Mouse (Mus musculus) testis, adult 2 months (tissue): ENCODE data around the gene Elovl6. TPM values are rescaled to one million over a fixed set of nuclear protein-coding genes. Genes with fewer than 3 reads are reported as not detected.

Source experiments
- H3K27ac ChIP-seq: fragments of 200-500 bp; 2 replicates; pipeline ENCODE4 v1.5.1; 2012; ENCODE audit warnings: low read depth, low read length; ENCODE audit not compliant: control insufficient read depth, insufficient read depth
- H3K27me3 ChIP-seq: fragments of 200-500 bp; 2 replicates; pipeline ENCODE4 v1.6.1; 2012; ENCODE audit warnings: mild to moderate bottlenecking, low read length, moderate library complexity; ENCODE audit not compliant: control insufficient read depth, insufficient read depth
- H3K36me3 ChIP-seq: fragments of 200-500 bp; 2 replicates; pipeline ENCODE4 v1.6.1; 2012; ENCODE audit warnings: mild to moderate bottlenecking, low read length; ENCODE audit not compliant: control insufficient read depth, insufficient read depth
- H3K4me1 ChIP-seq: fragments of 200-500 bp; 2 replicates; pipeline ENCODE4 v1.6.1; 2012; ENCODE audit warnings: low read length; ENCODE audit not compliant: control insufficient read depth, insufficient read depth
- H3K4me3 ChIP-seq: fragments of 200-500 bp; 2 replicates; pipeline ENCODE4 v1.5.1; 2012; ENCODE audit warnings: low read depth, mild to moderate bottlenecking, low read length, moderate library complexity, mixed read lengths; ENCODE audit not compliant: control insufficient read depth
- CTCF ChIP-seq: fragments of 200-500 bp; IDR thresholded peaks from 2 replicates; pipeline ENCODE4 v1.5.1; 2012; ENCODE audit warnings: low read depth, mild to moderate bottlenecking, inconsistent platforms, low read length, moderate library complexity; ENCODE audit not compliant: control insufficient read depth, insufficient read depth, insufficient replicate concordance
- POLR2A ChIP-seq: fragments of 200-500 bp; IDR thresholded peaks from 2 replicates; pipeline ENCODE4 v1.6.1; 2012; ENCODE audit warnings: low read depth, mild to moderate bottlenecking, inconsistent platforms, low read length, moderate library complexity; ENCODE audit not compliant: control insufficient read depth
- polyA plus RNA-seq: library from polyadenylated mRNA; depleted of rRNA; stranded (reverse); fragments of >200 nt; gene quantifications from 2 replicates; pipeline ENCODE4 v1.2.3, GENCODE M21; 2012

Elovl6 gene
- polyA plus RNA-seq, 1 experiment: 13.3 TPM

- no peak overlapping the region for H3K4me3 ChIP-seq
- no peak for TF ChIP-seq POLR2A
- TF ChIP-seq CTCF: no peak
- H3K36me3 ChIP-seq: no peaks in the 10 kb centered on the region
- no peak overlapping the region for H3K27ac ChIP-seq
- H3K27me3 ChIP-seq: no peaks in the 10 kb centered on the region
- no peaks in the 10 kb centered on the region for H3K4me1 ChIP-seq
These were observed 27.9 kb downstream of the Elovl6 start for GRCm38 (mm10) chr3:129560068-129560467.

- H3K36me3 ChIP-seq: no peaks in the 10 kb centered on the region
- TF ChIP-seq CTCF (no peak), POLR2A (no peak)
- peaks cover 2% of the 10 kb centered on the region; the same call in 1 of the 2 replicates for H3K4me1 ChIP-seq
- no peaks in the 10 kb centered on the region for H3K27me3 ChIP-seq
- H3K4me3 ChIP-seq: no peak overlapping the region
- H3K27ac ChIP-seq: no peak overlapping the region
These were observed 28.9 kb downstream of the Elovl6 start for GRCm38 (mm10) chr3:129561011-129561410.

DNA sequence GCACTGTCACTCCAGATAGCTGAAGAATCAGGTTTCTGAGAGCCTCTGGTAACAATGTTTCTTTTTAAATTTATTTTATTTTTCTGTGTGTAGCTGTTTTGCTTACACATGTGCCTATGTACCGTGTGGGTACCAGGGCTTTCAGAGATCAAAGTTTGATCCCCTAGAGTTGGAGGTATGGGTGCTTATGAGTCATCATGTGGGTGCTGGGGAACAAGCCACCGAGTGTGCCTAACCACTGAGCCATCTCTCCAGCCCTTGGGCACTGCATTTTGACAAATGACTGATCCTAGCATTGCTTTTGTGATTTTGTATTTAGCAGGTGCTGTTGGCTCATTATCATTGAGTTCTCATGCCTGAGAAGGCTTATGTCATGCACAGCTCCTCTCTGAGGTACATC is 29.7 kb downstream of the Elovl6 start:
- H3K27ac ChIP-seq: no peak overlapping the region
- H3K4me3 ChIP-seq: no peak overlapping the region
- no peaks in the 10 kb centered on the region for H3K36me3 ChIP-seq
- H3K4me1 ChIP-seq: peaks cover 2% of the 10 kb centered on the region; the same call in 1 of the 2 replicates
- TF ChIP-seq POLR2A (no peak), CTCF (no peak)
- H3K27me3 ChIP-seq: no peaks in the 10 kb centered on the region

- no peak overlapping the region for H3K4me3 ChIP-seq
- H3K36me3 ChIP-seq: no peaks in the 10 kb centered on the region
- no peaks in the 10 kb centered on the region for H3K27me3 ChIP-seq
- H3K4me1 ChIP-seq: peaks cover 2% of the 10 kb centered on the region; the same call in 1 of the 2 replicates
- no peak overlapping the region for H3K27ac ChIP-seq
- TF ChIP-seq POLR2A (no peak), CTCF (no peak)
These were observed 30.3 kb downstream of the Elovl6 start for GRCm38 (mm10) chr3:129562411-129562810.

DNA sequence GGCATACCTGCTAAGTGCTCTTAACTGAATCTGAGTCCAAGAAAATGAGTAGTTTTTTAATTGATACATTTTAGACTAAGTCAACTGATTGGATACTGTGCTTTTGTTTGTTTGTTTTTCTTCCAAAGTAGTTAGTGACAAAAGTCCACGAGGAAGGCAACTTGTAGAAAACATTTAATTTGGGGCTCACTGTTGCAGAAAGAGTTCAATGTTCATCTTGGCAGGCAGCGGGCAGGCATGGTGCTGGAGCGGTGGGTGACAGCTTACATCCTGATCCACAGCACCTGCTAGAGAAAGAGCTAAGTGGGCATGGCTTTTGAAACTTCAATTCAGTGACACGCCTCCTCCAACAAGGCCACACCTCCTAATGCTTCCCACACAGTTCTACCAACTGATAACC is 31.7 kb downstream of the Elovl6 start:
- Histone ChIP-seq H3K4me1 (peaks cover 2% of the 10 kb centered on the region; the same call in 1 of the 2 replicates), H3K27ac (no peak overlapping the region), H3K36me3 (no peaks in the 10 kb centered on the region), H3K4me3 (no peak overlapping the region), H3K27me3 (no peaks in the 10 kb centered on the region)
- TF ChIP-seq POLR2A: no peak
- TF ChIP-seq CTCF: no peak

DNA sequence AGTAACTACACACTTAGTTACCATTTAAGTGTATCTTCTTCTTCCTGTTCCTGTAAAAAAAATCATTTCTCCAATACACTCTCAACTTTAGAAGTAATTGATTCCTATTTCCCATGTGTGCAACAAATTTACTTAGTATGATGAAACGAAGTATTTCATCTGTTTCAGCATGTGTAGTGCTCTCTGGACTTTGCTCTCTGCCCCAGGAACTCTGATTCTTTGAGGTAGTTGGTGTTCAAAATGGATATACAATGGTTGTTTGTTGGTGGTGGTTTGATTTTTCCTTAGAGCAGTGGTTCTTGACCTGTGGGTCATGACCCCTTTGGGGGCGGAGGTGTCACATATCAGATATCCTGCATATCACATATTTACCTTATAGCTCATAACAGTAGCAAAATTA is 32.7 kb downstream of the Elovl6 start:
- no peaks in the 10 kb centered on the region for H3K36me3 ChIP-seq
- TF ChIP-seq CTCF: no peak
- no peak for TF ChIP-seq POLR2A
- no peak overlapping the region for H3K4me3 ChIP-seq
- H3K27ac ChIP-seq: no peak overlapping the region
- H3K4me1 ChIP-seq: peaks cover 2% of the 10 kb centered on the region; the same call in 1 of the 2 replicates
- no peaks in the 10 kb centered on the region for H3K27me3 ChIP-seq

- 0 out of 2 replicates have a peak overlapping the region, but pooled peaks have one; percentile 39 for H3K27ac ChIP-seq
- TF ChIP-seq POLR2A (no peak), CTCF (no peak)
- no peaks in the 10 kb centered on the region for H3K27me3 ChIP-seq
- no peak overlapping the region for H3K4me3 ChIP-seq
- H3K36me3 ChIP-seq: no peaks in the 10 kb centered on the region
- H3K4me1 ChIP-seq: peaks cover 2% of the 10 kb centered on the region; the same call in 1 of the 2 replicates
These were observed 33.3 kb downstream of the Elovl6 start for GRCm38 (mm10) chr3:129565458-129565857.

DNA sequence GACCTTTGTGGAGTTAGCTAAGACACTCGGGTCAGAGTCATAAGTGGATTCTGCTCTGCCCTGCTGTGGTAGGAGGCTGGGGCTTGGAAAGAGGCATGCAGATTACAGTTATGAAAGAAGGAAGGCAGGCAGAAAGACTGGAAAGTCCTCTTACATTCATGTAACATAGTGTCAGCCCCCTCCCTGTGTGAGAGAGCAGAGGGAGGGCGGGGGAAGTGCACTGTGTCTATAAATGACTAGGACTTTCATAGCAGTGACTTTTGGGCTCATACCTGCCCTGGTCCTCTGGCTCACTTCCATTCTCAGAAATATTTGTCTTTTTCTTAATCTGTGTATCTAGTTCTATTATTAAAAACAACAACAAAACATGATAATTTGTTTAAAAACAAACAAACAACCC is 33.9 kb downstream of the Elovl6 start:
- Histone ChIP-seq H3K4me3 (no peak overlapping the region), H3K4me1 (peaks cover 2% of the 10 kb centered on the region; the same call in 1 of the 2 replicates), H3K27ac (peak overlapping the region; percentile 39; the same call in 1 of the 2 replicates), H3K27me3 (no peaks in the 10 kb centered on the region), H3K36me3 (no peaks in the 10 kb centered on the region)
- no peak for TF ChIP-seq POLR2A
- TF ChIP-seq CTCF: no peak
